Mouse (Mus musculus) kidney, postnatal 14 days (tissue): ENCODE measurements around the gene Clpp.
A peak's percentile ranks its signal among the peaks of the same experiment; 100 is the strongest.

Experiments used
- DNase-seq: peaks from one replicate; pipeline ENCODE4 v3.0.0; 2022; ENCODE audit warnings: mixed read lengths

The Clpp gene

GRCm38 (mm10) chr17:56990115-56990746 lies at the start of gene Clpp:
Clpp (plus strand) TSS chr17:56990305.
- DNase-seq = peak; percentile 96

- peak; percentile 45 for DNase-seq
These were observed 39.2 kb upstream of the Clpp start for GRCm38 (mm10) chr17:56950915-56951314.

- DNase-seq = no peak
These were observed 37.5 kb upstream of the Clpp start for GRCm38 (mm10) chr17:56952639-56953038.

GRCm38 (mm10) chr17:56954871-56955270 lies 35.2 kb upstream of the Clpp start:
- no peak for DNase-seq

- no peak for DNase-seq
These were observed 32.2 kb upstream of the Clpp start for GRCm38 (mm10) chr17:56957763-56958429.

- DNase-seq = no peak
These were observed 31.4 kb upstream of the Clpp start for GRCm38 (mm10) chr17:56958667-56959066.

- no peak for DNase-seq
These were observed 28.2 kb upstream of the Clpp start for GRCm38 (mm10) chr17:56961880-56962279.

GRCm38 (mm10) chr17:56962642-56963405 lies 27.3 kb upstream of the Clpp start:
- DNase-seq = no peak

GRCm38 (mm10) chr17:56963646-56964045 lies 26.5 kb upstream of the Clpp start:
- no peak for DNase-seq

GRCm38 (mm10) chr17:56969321-56969720 lies 20.8 kb upstream of the Clpp start:
- no peak for DNase-seq

- no peak for DNase-seq
These were observed 20.0 kb upstream of the Clpp start for GRCm38 (mm10) chr17:56970081-56970480.

GRCm38 (mm10) chr17:56973956-56974707 lies 16.0 kb upstream of the Clpp start:
- no peak for DNase-seq

- DNase-seq = no peak
These were observed 15.3 kb upstream of the Clpp start for GRCm38 (mm10) chr17:56974708-56975240.

- DNase-seq = no peak
These were observed 14.7 kb upstream of the Clpp start for GRCm38 (mm10) chr17:56975391-56975790.

GRCm38 (mm10) chr17:56976531-56977390 lies 13.3 kb upstream of the Clpp start:
- no peak for DNase-seq

- no peak for DNase-seq
These were observed 10.6 kb upstream of the Clpp start for GRCm38 (mm10) chr17:56979524-56979923.

- DNase-seq = no peak
These were observed 9.1 kb upstream of the Clpp start for GRCm38 (mm10) chr17:56981049-56981448.

- DNase-seq = no peak
These were observed 8.1 kb upstream of the Clpp start, which contains the start of gene Acer1 for GRCm38 (mm10) chr17:56982013-56982412. Acer1 (minus strand) TSS chr17:56982126.

GRCm38 (mm10) chr17:56984886-56985285 lies 5.2 kb upstream of the Clpp start:
- DNase-seq = no peak

GRCm38 (mm10) chr17:56985656-56986055 lies 4.4 kb upstream of the Clpp start:
- no peak for DNase-seq

GRCm38 (mm10) chr17:56986105-56986805 lies 3.9 kb upstream of the Clpp start:
- no peak for DNase-seq
